Comparison of ENCODE assay signal across 24 mouse cellular contexts in genomic region chr12:16775351-16775750, GRCm38 (mm10). TPM values are rescaled to one million over a fixed set of nuclear protein-coding genes. Genes with fewer than 3 reads are reported as not detected.
DNase-seq lines count a peak whose midpoint lies in the region; ATAC-seq and TF ChIP-seq lines count a peak whose summit lies in the region.
"Had no signal": no experiment of that assay in that cellular context is flagged by ENCODE, and none has a peak within 500 bp of the region (broad histone marks: within the 10 kb centered on the region; RNA-seq: fewer than 3 reads in every experiment).

No protein-coding gene starts in this region.

- H3K4me3 ChIP-seq in lung, adult 2 months (replicated peaks; ENCODE audit: extremely low read depth, low read depth, low read length), result no peak overlapping the region
- H3K4me3 ChIP-seq: embryonic facial prominence, embryonic 10.5 days; embryonic facial prominence, embryonic 13.5 days; erythroblast, embryonic 14.5 days; forebrain, embryonic 12.5 days; forebrain, embryonic 15.5 days; gastrocnemius, adult 2 months; hindbrain, embryonic 12.5 days; hindbrain, embryonic 15.5 days had no signal

- H3K4me1 ChIP-seq in lung, adult 2 months (ENCODE audit: control insufficient read depth, insufficient read depth, low read length), result peaks cover 5% of the 10 kb centered on the region; the same call in 1 of the 2 replicates
- H3K4me1 ChIP-seq: embryonic facial prominence, embryonic 13.5 days; forebrain, embryonic 12.5 days; forebrain, embryonic 15.5 days; hindbrain, embryonic 12.5 days; hindbrain, embryonic 15.5 days had no signal

- TF ChIP-seq CTCF in lung, adult 2 months (IDR thresholded peaks at IDR 0.05; ENCODE audit: insufficient read depth, low read length), result no peak

- TF ChIP-seq POLR2A in lung, adult 2 months (IDR thresholded peaks at IDR 0.05; ENCODE audit: borderline replicate concordance, extremely low read depth, low read depth, low read length), result no peak

- 36% methylated on average over 3 of the region's 3 CpGs for WGBS in lung, adult 2 months

- DNase-seq in lung, adult 18-20 months, result peak; percentile 7 to 26
- no peak for DNase-seq in lung, adult 2 months
- DNase-seq in Muller cell, postnatal 12 days (ENCODE audit: inconsistent ontology term), result peak; percentile 67
- DNase-seq in lung, postnatal 14 days, result peak; percentile 52
- DNase-seq in lung, postnatal 4 days, result peak; percentile 35 to 63
- DNase-seq in spleen, postnatal 10 days (ENCODE audit: low spot score in 2 of 2), result no peak
- DNase-seq: adrenal gland, adult 2 months; adrenal gland, postnatal 14 days; cerebellum, adult 11-12 months; cerebellum, adult 8-10 months; cerebellum, postnatal 10 days; cerebellum, postnatal 36 days; embryo, embryonic 11 days; gastrocnemius, adult 2 months; gastrocnemius, postnatal 14 days; heart, adult 11 months had no signal

- ATAC-seq in inflammation-experienced regulatory T-cells, adult 6 months, result no peak
- ATAC-seq: forebrain, embryonic 15.5 days had no signal

RNA-seq across cellular contexts. Expression of gene Greb1, which starts 25.3 kb away (rescaled TPM):
- polyA plus RNA-seq in lung, adult 2 months (2012; rRNA removed), result 0.64 and 1.2 TPM in 2 replicates
- polyA plus RNA-seq in inflammation-experienced regulatory T-cells, adult 6 months (2017; shearing (Covaris generic)), result 1 to 10 TPM in 1 of 3 experiments, under 1 TPM in 1, not detected in 1; 0.36 to 1.1 TPM
- polyA plus RNA-seq: erythroblast, embryonic 14.5 days had no signal

RNA-seq across cellular contexts. Expression of gene E2f6, which starts 35.4 kb away (rescaled TPM):
- 13.6 and 15.1 TPM in 2 replicates for polyA plus RNA-seq in lung, adult 2 months (2012; rRNA removed)
- polyA plus RNA-seq in inflammation-experienced regulatory T-cells, adult 6 months (2017; shearing (Covaris generic)), result 1 to 10 TPM; 3.0 to 5.1 (median 5.0) TPM

Comparison
In these comparisons a context has a peak if more than half of its experiments do, and no peak if none do; other contexts are left out.
1. DNase-seq: peak in lung, adult 18-20 months (2 of 2), Muller cell, postnatal 12 days (single experiment), lung, postnatal 14 days (single experiment) and lung, postnatal 4 days (2 of 2); none in lung, adult 2 months (single experiment) and spleen, postnatal 10 days (0 of 2).